Mouse (Mus musculus) megakaryocyte, embryonic 14.5 days (primary cell): Measurements from ENCODE around the gene Sipa1l3. TPM values are rescaled to one million over a fixed set of nuclear protein-coding genes. Genes with fewer than 3 reads are reported as not detected.

Experiments
- H3K27me3 ChIP-seq: replicated peaks from 2 replicates; pipeline ENCODE3; 2012; ENCODE audit warnings: inconsistent platforms
- H3K36me3 ChIP-seq: replicated peaks from 2 replicates; pipeline ENCODE3; 2012; ENCODE audit warnings: low read length, inconsistent platforms, mixed read lengths
- H3K4me1 ChIP-seq: 2 replicates; pipeline ENCODE4 v1.6.1; 2012; ENCODE audit warnings: inconsistent platforms
- H3K4me3 ChIP-seq: replicated peaks from 2 replicates; pipeline ENCODE3; 2012; ENCODE audit warnings: moderate library complexity, mild to moderate bottlenecking, inconsistent platforms
- H3K9me3 ChIP-seq: 2 replicates; pipeline ENCODE4 v1.6.1; 2012; ENCODE audit warnings: inconsistent platforms
- FLI1 ChIP-seq: IDR thresholded peaks from 2 replicates; pipeline ENCODE4 v1.6.1; 2012; ENCODE audit warnings: low read length, inconsistent platforms, mixed read lengths
- GATA1 ChIP-seq: IDR thresholded peaks from 3 replicates; pipeline ENCODE4 v1.6.1; 2012; ENCODE audit warnings: mixed read lengths, low read length, inconsistent platforms, borderline replicate concordance
- polyA plus RNA-seq: library from polyadenylated mRNA; stranded (reverse); fragments of >175 nt; gene quantifications from 2 replicates; pipeline ENCODE4 v1.2.3, GENCODE M21; 2012; ENCODE audit warnings: low replicate concordance; ENCODE audit not compliant: insufficient read depth

Sipa1l3 gene
- polyA plus RNA-seq, 1 experiment, result 27.5 TPM

DNA sequence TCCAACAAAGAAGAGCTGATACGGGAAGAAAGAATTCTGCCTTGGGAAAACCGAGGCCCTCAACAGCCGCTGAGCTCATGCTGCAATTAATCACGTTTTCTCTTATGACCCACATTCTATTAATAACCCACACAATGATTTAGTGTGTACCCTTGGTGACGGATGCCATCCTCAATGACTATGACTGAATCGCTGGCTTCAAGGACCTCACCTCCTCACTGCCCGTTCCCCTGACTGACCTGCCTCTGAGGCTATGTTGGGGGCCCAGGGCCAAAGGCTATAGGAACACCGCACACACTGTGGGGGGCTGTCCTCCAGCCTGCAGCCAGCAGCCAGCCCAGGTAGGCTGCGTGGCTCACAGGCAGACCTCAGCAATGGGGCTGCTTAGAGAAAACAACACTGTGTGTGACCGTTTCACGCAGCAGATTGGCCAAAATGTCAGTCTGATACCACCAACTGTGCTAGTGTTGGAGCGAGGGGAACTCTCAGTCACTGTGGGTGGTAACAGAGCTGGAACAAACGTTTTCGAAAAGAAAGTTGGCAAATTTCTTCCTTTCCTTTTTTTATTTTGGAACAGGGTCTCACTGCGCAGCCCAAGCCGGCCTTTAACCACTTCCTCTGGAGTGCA lies 79.7 kb downstream of the Sipa1l3 start:
- H3K27me3 ChIP-seq, result peaks cover 20% of the 10 kb centered on the region
- peaks cover 14% of the 10 kb centered on the region for H3K4me1 ChIP-seq
- TF ChIP-seq FLI1, result no peak
- no peak for TF ChIP-seq GATA1
- H3K36me3 ChIP-seq, result no peaks in the 10 kb centered on the region
- peaks cover 28% of the 10 kb centered on the region for H3K9me3 ChIP-seq
- H3K4me3 ChIP-seq, result no peak overlapping the region

DNA sequence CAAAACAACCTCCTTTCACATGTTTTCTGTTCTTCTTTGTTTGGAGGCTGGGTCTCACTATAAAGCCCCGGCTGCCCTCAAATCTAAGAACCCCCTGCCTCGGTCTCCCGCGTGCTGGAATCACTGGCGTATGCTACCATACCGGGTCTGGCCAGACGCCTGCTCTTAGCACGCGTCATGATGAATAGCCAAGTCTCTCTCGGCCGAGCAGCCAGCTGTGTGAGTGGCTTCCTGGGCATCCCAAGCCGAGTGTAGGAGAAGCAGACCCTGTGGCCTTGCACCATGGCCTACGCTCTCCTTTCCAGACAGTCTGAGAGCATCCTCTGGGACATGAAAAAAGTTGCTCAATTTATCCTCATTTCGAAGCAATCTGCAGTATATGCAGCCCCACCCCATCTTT lies 80.2 kb downstream of the Sipa1l3 start:
- peaks cover 20% of the 10 kb centered on the region for H3K27me3 ChIP-seq
- no peak overlapping the region for H3K4me3 ChIP-seq
- no peaks in the 10 kb centered on the region for H3K36me3 ChIP-seq
- peaks cover 28% of the 10 kb centered on the region for H3K9me3 ChIP-seq
- H3K4me1 ChIP-seq, result peaks cover 14% of the 10 kb centered on the region
- TF ChIP-seq FLI1, result no peak
- no peak for TF ChIP-seq GATA1

DNA sequence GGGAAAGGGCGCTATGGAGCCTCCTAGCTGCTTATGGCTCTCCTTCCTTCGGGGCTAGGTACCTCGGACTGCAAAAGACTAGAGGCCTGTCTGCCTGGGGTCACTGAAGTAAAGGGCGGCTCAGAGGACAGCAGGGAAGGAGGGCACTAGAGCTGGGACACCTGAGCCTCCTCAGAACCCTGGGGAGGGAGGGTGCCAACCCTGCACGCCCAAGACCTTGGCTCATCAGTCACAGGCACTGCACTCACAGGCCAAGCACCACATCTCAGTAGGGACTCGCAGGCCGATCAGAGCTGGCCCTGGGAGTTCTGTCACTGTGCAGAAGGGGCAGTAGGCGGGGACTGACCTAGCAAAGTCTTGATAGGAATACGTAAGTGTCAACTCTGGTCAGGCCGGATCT lies 81.4 kb downstream of the Sipa1l3 start:
- Histone ChIP-seq H3K27me3 (peaks cover 20% of the 10 kb centered on the region), H3K9me3 (peaks cover 28% of the 10 kb centered on the region), H3K4me3 (no peak overlapping the region), H3K36me3 (no peaks in the 10 kb centered on the region), H3K4me1 (peaks cover 15% of the 10 kb centered on the region)
- no peak for TF ChIP-seq FLI1
- no peak for TF ChIP-seq GATA1

DNA sequence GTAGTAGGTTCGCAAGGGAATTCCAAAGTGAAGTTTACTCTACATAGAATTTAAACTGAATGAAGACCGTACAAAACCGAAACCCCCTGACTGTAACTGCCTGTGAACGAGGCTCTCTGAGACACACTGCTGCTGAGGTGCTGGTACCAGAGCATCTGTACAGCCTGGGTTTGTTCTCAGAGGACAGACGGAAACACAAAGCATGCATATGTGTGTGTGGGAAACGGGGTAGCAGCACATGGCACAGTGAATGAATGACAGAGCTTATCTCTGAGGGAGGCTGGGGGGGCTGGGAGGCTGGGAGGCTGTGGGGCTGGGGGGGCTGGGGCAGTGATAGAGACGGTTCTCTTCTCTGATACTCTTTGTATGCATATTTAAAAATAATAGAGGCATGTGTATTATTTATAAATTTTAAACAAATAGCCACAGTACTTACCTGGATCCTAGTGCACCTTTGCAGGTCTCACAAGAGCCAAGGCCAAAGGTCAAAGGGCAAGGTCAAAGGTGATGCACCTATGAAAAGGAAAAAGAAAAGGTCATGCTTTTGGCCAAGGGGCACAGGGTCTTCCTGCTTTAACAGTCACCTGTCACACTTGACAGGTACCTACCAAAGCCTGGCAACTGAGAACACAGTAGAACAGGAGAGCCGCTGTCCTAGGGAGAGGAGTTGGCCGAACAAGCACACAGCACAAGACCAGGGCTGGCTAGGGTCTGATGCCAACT lies 84.0 kb downstream of the Sipa1l3 start:
- peaks cover 2% of the 10 kb centered on the region for H3K36me3 ChIP-seq
- H3K4me3 ChIP-seq, result no peak overlapping the region

GRCm38 (mm10) chr7:29433725-29434124 lies 84.7 kb downstream of the Sipa1l3 start:
- Histone ChIP-seq H3K4me3 (no peak overlapping the region), H3K9me3 (peaks cover 20% of the 10 kb centered on the region), H3K36me3 (peaks cover 2% of the 10 kb centered on the region), H3K4me1 (peaks cover 7% of the 10 kb centered on the region; the same call in 1 of the 2 replicates), H3K27me3 (peaks cover 10% of the 10 kb centered on the region)
- TF ChIP-seq FLI1, result no peak

More for the DNA sequence above, 84.0 kb downstream of the Sipa1l3 start:
- no peak for TF ChIP-seq GATA1
- H3K9me3 ChIP-seq, result peaks cover 24% of the 10 kb centered on the region
- peaks cover 7% of the 10 kb centered on the region; the same call in 1 of the 2 replicates for H3K4me1 ChIP-seq
- peaks cover 10% of the 10 kb centered on the region for H3K27me3 ChIP-seq

DNA sequence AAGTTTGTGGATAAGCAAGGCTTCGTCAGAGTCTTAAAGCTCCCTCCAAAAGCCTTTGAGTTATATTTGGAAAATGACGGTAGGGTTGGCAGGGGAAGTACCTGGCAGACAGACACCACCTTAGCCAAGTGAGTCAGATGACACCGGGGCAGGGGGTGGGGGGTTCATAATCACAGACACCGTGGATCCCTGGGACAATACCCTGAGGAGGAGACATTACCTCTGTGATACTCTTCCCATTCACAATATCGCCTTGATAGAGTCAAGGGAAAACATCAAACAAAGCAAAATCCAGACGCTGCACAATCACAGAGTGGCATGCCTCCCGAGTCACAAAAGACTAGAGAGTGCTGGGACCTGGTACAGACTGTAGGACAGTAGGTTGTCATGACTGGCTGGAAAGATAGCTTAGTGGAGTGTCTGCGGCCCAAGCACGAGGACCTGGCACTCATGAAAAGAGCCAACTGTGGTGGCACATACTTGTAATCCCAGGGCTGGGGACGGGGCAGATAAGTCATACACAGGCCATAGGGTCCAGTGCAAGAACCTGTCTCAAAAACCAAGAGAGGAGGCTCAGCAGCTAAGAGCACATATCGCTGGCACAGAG lies 85.4 kb downstream of the Sipa1l3 start:
- Histone ChIP-seq H3K4me1 (peaks cover 7% of the 10 kb centered on the region; the same call in 1 of the 2 replicates), H3K36me3 (peaks cover 2% of the 10 kb centered on the region), H3K4me3 (no peak overlapping the region), H3K9me3 (peaks cover 20% of the 10 kb centered on the region), H3K27me3 (peaks cover 9% of the 10 kb centered on the region)
- TF ChIP-seq FLI1, result no peak
- no peak for TF ChIP-seq GATA1

DNA sequence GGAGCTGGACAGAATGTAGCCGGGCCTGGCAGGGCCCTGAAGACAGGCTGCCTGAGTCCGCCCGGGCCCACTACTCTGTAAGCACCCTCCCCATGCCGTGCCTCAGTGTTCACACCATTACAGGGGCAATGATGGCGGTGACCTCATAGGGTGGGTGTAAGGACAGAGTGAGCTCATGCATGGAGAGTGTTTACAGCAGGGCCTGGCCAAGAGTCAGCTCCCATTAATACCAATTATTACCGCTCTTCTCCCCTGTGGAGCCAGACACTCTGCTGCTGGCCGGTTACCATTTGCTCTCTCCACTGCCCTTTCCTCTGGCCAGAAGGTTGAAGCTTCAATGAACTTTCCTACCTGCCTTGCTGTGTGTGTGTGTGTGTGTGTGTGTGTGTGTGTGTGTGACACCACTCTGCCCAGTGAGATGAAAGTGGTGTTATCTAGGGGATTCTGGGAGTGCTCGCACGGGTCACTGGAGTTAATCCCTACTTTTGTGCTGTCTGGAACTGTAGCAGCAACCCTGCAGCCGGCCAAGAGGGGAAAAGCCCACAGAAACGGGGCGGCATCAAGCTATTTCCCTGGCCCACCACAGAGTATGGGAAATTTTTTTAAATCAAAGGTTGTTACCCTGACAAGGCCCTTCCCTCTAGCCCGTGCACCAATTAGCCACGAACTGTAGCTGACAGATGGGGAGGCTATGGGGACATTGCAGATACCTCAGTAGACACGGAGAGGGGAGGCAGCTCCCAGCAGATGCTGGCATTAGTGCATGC lies 86.1 kb downstream of the Sipa1l3 start:
- Histone ChIP-seq H3K4me3 (no peak overlapping the region), H3K36me3 (peaks cover 2% of the 10 kb centered on the region), H3K4me1 (peaks cover 7% of the 10 kb centered on the region; the same call in 1 of the 2 replicates), H3K27me3 (peaks cover 10% of the 10 kb centered on the region), H3K9me3 (peaks cover 18% of the 10 kb centered on the region)
- TF ChIP-seq FLI1 (no peak), GATA1 (no peak)

GRCm38 (mm10) chr7:29430739-29431211 lies 87.7 kb downstream of the Sipa1l3 start:
- Histone ChIP-seq H3K4me1 (peaks cover 7% of the 10 kb centered on the region; the same call in 1 of the 2 replicates), H3K4me3 (no peak overlapping the region), H3K9me3 (peaks cover 14% of the 10 kb centered on the region), H3K27me3 (peaks cover 14% of the 10 kb centered on the region), H3K36me3 (peaks cover 2% of the 10 kb centered on the region)
- TF ChIP-seq FLI1 (no peak), GATA1 (no peak)

DNA sequence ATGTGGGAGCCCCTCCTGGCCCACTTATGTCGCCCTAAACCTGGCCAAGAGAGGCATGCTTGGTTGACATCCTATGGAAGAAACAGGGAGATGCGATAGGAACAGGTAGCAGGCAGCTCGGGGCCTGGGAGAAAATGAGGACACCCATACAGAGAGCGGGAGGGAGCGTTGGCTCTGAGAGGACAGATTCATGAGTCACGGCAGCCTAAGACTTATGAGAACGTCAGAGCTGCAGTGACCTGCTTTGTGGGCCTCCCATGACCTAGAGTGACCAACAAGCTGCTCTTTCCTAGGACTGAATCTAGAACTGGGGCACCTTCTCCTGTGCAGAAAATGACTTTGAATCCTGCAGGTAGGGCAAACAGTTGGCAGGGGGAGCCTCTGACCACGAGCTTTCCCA lies 92.4 kb downstream of the Sipa1l3 start:
- H3K36me3 ChIP-seq, result peaks cover 2% of the 10 kb centered on the region
- H3K4me3 ChIP-seq, result no peak overlapping the region
- no peak for TF ChIP-seq GATA1
- TF ChIP-seq FLI1, result no peak
- H3K9me3 ChIP-seq, result peaks cover 14% of the 10 kb centered on the region
- peaks cover 41% of the 10 kb centered on the region for H3K27me3 ChIP-seq
- peaks cover 14% of the 10 kb centered on the region for H3K4me1 ChIP-seq

GRCm38 (mm10) chr7:29425413-29425827 lies 93.0 kb downstream of the Sipa1l3 start:
- H3K36me3 ChIP-seq, result peaks cover 2% of the 10 kb centered on the region
- peaks cover 14% of the 10 kb centered on the region for H3K9me3 ChIP-seq
- peaks cover 48% of the 10 kb centered on the region for H3K27me3 ChIP-seq
- TF ChIP-seq GATA1, result no peak
- no peak for TF ChIP-seq FLI1
- H3K4me1 ChIP-seq, result peaks cover 20% of the 10 kb centered on the region
- no peak overlapping the region for H3K4me3 ChIP-seq
